Mouse (Mus musculus) testis, adult 2 months (tissue): Measurements from ENCODE around the gene Eif4g1.

ENCODE experiments used
- CTCF ChIP-seq: fragments of 200-500 bp; IDR thresholded peaks from 2 replicates; pipeline ENCODE4 v1.5.1; 2012; ENCODE audit warnings: low read depth, mild to moderate bottlenecking, inconsistent platforms, low read length, moderate library complexity; ENCODE audit not compliant: control insufficient read depth, insufficient read depth, insufficient replicate concordance
- POLR2A ChIP-seq: fragments of 200-500 bp; IDR thresholded peaks from 2 replicates; pipeline ENCODE4 v1.6.1; 2012; ENCODE audit warnings: low read depth, mild to moderate bottlenecking, inconsistent platforms, low read length, moderate library complexity; ENCODE audit not compliant: control insufficient read depth

GRCm38 (mm10) chr16:20657661-20658060 lies 10.5 kb upstream of the Eif4g1 start:
- TF ChIP-seq CTCF (no peak), POLR2A (no peak)
